ENCODE assay signal across 19 mouse cellular contexts in genomic region chr3:144329117-144329516, GRCm38 (mm10).
"Had no signal": no experiment of that assay in that cellular context is flagged by ENCODE, and none has a peak within 500 bp of the region (broad histone marks: within the 10 kb centered on the region; RNA-seq: fewer than 3 reads in every experiment).

No protein-coding gene starts in this region.

- H3K27ac ChIP-seq: kidney, postnatal 0 days; limb, embryonic 10.5 days; limb, embryonic 13.5 days; liver, embryonic 12.5 days; liver, embryonic 15.5 days; lung, embryonic 15.5 days; midbrain, embryonic 10.5 days; stomach, postnatal 0 days had no signal

- H3K4me3 ChIP-seq: limb, embryonic 10.5 days; limb, embryonic 13.5 days; liver, embryonic 12.5 days; liver, embryonic 15.5 days; lung, embryonic 15.5 days; megakaryocyte, embryonic 14.5 days; midbrain, embryonic 10.5 days had no signal

- H3K9me3 ChIP-seq: limb, embryonic 10.5 days; limb, embryonic 13.5 days; liver, embryonic 12.5 days; liver, embryonic 15.5 days; lung, embryonic 15.5 days; midbrain, embryonic 10.5 days had no signal

- H3K36me3 ChIP-seq: limb, embryonic 10.5 days; limb, embryonic 13.5 days; liver, embryonic 12.5 days; liver, embryonic 15.5 days; lung, embryonic 15.5 days; midbrain, embryonic 10.5 days had no signal

- H3K9ac ChIP-seq: limb, embryonic 13.5 days; liver, embryonic 12.5 days; liver, embryonic 15.5 days; lung, embryonic 15.5 days had no signal

- DNase-seq: kidney, adult 2 months; kidney, postnatal 25 days; liver; lung, adult 18-20 months; lung, postnatal 10 days; lung, postnatal 36 days; thymus, adult 2 months; thymus, postnatal 14 days; thymus, postnatal 4 days had no signal

- H3K27me3 ChIP-seq: limb, embryonic 13.5 days; liver, embryonic 12.5 days; liver, embryonic 15.5 days; lung, embryonic 15.5 days; megakaryocyte, embryonic 14.5 days had no signal

- H3K4me2 ChIP-seq: limb, embryonic 13.5 days; liver, embryonic 12.5 days; liver, embryonic 15.5 days; lung, embryonic 15.5 days had no signal

- H3K4me1 ChIP-seq: limb, embryonic 13.5 days; liver, embryonic 12.5 days; liver, embryonic 15.5 days; lung, embryonic 15.5 days; megakaryocyte, embryonic 14.5 days had no signal

- ATAC-seq: intestine, postnatal 0 days; liver, embryonic 12.5 days had no signal
